Mouse (Mus musculus): ENCODE results near the gene Ptprn2. TPM values are rescaled to one million over a fixed set of nuclear protein-coding genes. Genes with fewer than 3 reads are reported as not detected.

Gene Ptprn2
- polyA plus RNA-seq, 1 experiment from 2014 or later: 10.4 TPM

- Histone ChIP-seq H3K27me3 (no peaks in the 10 kb centered on the region), H3K36me3 (no peaks in the 10 kb centered on the region), H3K4me3 (no peak overlapping the region), H3K9me3 (no peaks in the 10 kb centered on the region), H3K4me2 (replicated peaks) (no peak overlapping the region), H3K27ac (replicated peaks) (no peak overlapping the region), H3K4me1 (no peaks in the 10 kb centered on the region), H3K9ac (replicated peaks) (no peak overlapping the region)
- WGBS: 56% methylated on average over 9 of the region's 9 CpGs
- ATAC-seq (replicated peaks): peak; percentile 57
These were observed 140.1 kb downstream of the Ptprn2 start for GRCm38 (mm10) chr12:116625391-116626281.

- no peaks in the 10 kb centered on the region for H3K9me3 ChIP-seq
- H3K4me1 ChIP-seq: no peaks in the 10 kb centered on the region
- 82% methylated on average over 3 of the region's 3 CpGs for WGBS
- H3K36me3 ChIP-seq: no peaks in the 10 kb centered on the region
- H3K27ac ChIP-seq (replicated peaks): no peak overlapping the region
- no peak for ATAC-seq (replicated peaks)
- no peak overlapping the region for H3K4me2 ChIP-seq (replicated peaks)
- H3K27me3 ChIP-seq: no peaks in the 10 kb centered on the region
- H3K9ac ChIP-seq (replicated peaks): no peak overlapping the region
- H3K4me3 ChIP-seq: no peak overlapping the region
These were observed 143.5 kb downstream of the Ptprn2 start for GRCm38 (mm10) chr12:116628992-116629391.

GRCm38 (mm10) chr12:116637498-116637897 lies 152.0 kb downstream of the Ptprn2 start:
- H3K27ac ChIP-seq (replicated peaks): no peak overlapping the region
- no peaks in the 10 kb centered on the region for H3K9me3 ChIP-seq
- no peaks in the 10 kb centered on the region for H3K27me3 ChIP-seq
- H3K4me1 ChIP-seq: peaks cover 15% of the 10 kb centered on the region
- no peak for ATAC-seq (replicated peaks)
- H3K9ac ChIP-seq (replicated peaks): no peak overlapping the region
- H3K4me2 ChIP-seq (replicated peaks): no peak overlapping the region
- 19% methylated on average over 2 of the region's 2 CpGs for WGBS
- no peaks in the 10 kb centered on the region for H3K36me3 ChIP-seq
- no peak overlapping the region for H3K4me3 ChIP-seq

- 21% methylated on average over 4 of the region's 4 CpGs for WGBS
These were observed 155.4 kb downstream of the Ptprn2 start for GRCm38 (mm10) chr12:116640871-116641270.

DNA sequence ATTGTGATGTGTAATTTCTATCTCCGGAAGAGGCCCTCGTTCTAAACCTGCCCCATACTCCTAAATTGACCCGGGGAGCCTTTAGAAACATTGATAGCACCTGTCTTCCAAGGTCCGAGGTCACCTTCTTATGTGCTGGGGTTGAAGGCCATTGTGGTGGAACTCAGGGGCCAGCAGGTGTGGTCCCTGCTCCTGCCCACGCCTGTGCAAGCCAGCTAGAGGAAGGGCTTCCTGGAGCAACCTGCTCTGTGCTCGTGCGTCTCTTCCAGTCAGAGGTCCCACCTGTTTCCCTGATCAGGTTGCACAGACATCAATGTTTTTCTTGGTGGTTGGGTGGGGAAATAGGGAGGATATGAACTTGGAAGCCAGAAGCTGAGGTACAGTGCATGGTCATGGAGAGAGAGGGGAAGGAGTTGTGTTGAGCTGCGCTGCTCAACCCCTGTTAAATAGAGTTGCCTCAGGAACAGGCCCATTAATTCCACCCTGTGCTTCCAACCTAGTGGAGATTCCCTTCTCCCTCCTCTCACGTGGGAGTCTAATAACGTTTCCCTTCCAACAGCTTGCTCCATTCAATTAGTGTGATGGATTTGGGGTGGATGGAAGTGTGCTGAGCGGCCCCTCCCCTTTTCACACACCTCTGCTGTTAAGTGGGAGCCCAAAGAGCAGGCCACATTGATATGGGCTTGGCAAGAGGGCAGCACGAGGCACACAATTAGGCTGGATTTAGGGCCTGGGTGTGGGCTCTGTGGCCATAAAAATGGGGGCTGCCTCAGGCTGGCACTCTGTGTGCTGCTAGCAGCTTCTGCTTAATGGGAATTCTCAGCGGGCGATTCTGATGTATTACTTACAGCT lies 156.0 kb downstream of the Ptprn2 start:
- H3K9me3 ChIP-seq: no peaks in the 10 kb centered on the region
- H3K9ac ChIP-seq (replicated peaks): no peak overlapping the region
- no peaks in the 10 kb centered on the region for H3K27me3 ChIP-seq
- no peak overlapping the region for H3K4me3 ChIP-seq
- peak; percentile 83 for ATAC-seq (replicated peaks)
- no peak overlapping the region for H3K4me2 ChIP-seq (replicated peaks)
- peaks cover 16% of the 10 kb centered on the region for H3K4me1 ChIP-seq
- 33% methylated on average over 14 of the region's 14 CpGs for WGBS
- H3K36me3 ChIP-seq: no peaks in the 10 kb centered on the region
- H3K27ac ChIP-seq (replicated peaks): peak overlapping the region; percentile 14; the same call in 1 of the 2 replicates

More at GRCm38 (mm10) chr12:116640871-116641270, 155.4 kb downstream of the Ptprn2 start:
- Histone ChIP-seq H3K4me3 (no peak overlapping the region), H3K9me3 (no peaks in the 10 kb centered on the region), H3K27ac (replicated peaks) (no peak overlapping the region), H3K4me1 (peaks cover 16% of the 10 kb centered on the region), H3K27me3 (no peaks in the 10 kb centered on the region), H3K4me2 (replicated peaks) (no peak overlapping the region), H3K36me3 (no peaks in the 10 kb centered on the region), H3K9ac (replicated peaks) (no peak overlapping the region)
- no peak for ATAC-seq (replicated peaks)

- ATAC-seq (replicated peaks): 0 out of 2 replicates have a peak, but pooled peaks have one; percentile 6
- WGBS: 45% methylated on average over 4 of the region's 4 CpGs
- Histone ChIP-seq H3K27ac (replicated peaks) (peak overlapping the region; percentile 14; the same call in 1 of the 2 replicates), H3K4me2 (replicated peaks) (no peak overlapping the region), H3K9me3 (no peaks in the 10 kb centered on the region), H3K4me1 (peaks cover 16% of the 10 kb centered on the region), H3K4me3 (no peak overlapping the region), H3K9ac (replicated peaks) (no peak overlapping the region), H3K27me3 (no peaks in the 10 kb centered on the region), H3K36me3 (no peaks in the 10 kb centered on the region)
These were observed 156.7 kb downstream of the Ptprn2 start for GRCm38 (mm10) chr12:116642191-116642549.

- Histone ChIP-seq H3K9me3 (no peaks in the 10 kb centered on the region), H3K4me2 (replicated peaks) (no peak overlapping the region), H3K4me1 (peaks cover 11% of the 10 kb centered on the region), H3K36me3 (no peaks in the 10 kb centered on the region), H3K27ac (replicated peaks) (no peak overlapping the region), H3K4me3 (no peak overlapping the region), H3K27me3 (no peaks in the 10 kb centered on the region), H3K9ac (replicated peaks) (no peak overlapping the region)
- no peak for ATAC-seq (replicated peaks)
These were observed 161.3 kb downstream of the Ptprn2 start for GRCm38 (mm10) chr12:116646771-116647170.

DNA sequence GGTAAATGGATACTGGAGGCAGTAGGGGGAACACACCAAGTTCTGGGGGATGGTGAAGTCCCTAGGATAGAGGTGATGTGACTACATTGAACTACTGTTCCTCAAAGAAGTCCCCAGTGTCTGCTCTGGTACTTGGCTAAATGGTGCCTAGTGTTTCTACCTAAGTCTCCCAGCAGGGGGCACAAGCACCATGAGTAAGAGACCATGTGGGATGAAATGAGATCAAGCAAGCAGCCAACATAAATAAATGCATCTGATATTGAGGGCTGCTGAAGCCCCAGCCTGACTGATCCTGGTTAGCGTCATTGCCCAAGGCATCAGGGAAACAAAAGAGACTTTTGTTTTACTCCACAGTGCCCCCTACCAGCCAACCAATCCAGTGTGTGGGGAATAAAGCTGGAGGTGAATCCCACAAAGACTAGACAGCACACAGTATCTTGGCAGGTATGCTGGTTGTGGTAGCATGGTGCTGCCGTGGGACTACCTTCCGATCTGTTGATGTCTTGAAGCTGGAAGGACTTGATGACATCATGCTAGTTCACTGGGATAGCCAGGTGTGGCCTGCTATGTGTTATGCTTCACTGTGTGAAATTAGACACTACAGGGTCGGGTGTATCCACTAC lies 163.2 kb downstream of the Ptprn2 start:
- WGBS: 70% methylated on average over 4 of the region's 4 CpGs
- Histone ChIP-seq H3K36me3 (no peaks in the 10 kb centered on the region), H3K4me2 (replicated peaks) (no peak overlapping the region), H3K27me3 (no peaks in the 10 kb centered on the region), H3K9me3 (no peaks in the 10 kb centered on the region), H3K9ac (replicated peaks) (no peak overlapping the region), H3K4me3 (no peak overlapping the region), H3K27ac (replicated peaks) (peak overlapping the region; percentile 24), H3K4me1 (0 out of 2 replicates have a peak, but pooled peaks cover 3% of the 10 kb centered on the region)
- peak; percentile 77 for ATAC-seq (replicated peaks)

GRCm38 (mm10) chr12:116653684-116654083 lies 168.2 kb downstream of the Ptprn2 start:
- WGBS: 83% methylated on average over 1 of the region's 1 CpGs
- ATAC-seq (replicated peaks): no peak

DNA sequence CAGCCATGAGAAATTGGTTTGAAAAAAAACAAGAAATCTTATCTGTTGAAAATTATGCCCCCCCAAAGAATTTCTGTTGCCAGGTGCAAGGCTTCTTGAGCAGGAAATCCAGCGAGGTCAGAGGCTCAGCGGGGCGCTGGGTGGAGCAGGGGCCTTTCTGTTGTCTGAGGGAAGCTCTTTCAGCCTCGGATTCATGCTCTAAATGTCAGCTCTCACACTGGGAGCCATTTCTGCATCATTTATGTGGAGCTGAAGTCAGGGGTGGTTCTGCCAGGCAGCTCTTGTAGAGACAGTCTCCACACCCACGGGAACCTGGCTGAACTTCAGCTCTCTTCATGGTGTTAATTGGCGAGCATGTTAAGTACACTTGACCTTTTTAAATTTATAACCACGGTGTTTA lies 174.6 kb downstream of the Ptprn2 start:
- WGBS: 12% methylated on average over 7 of the region's 7 CpGs
- Histone ChIP-seq H3K27ac (replicated peaks) (no peak overlapping the region), H3K4me1 (peaks cover 9% of the 10 kb centered on the region), H3K4me2 (replicated peaks) (no peak overlapping the region), H3K9me3 (no peaks in the 10 kb centered on the region), H3K36me3 (no peaks in the 10 kb centered on the region), H3K4me3 (no peak overlapping the region), H3K9ac (replicated peaks) (no peak overlapping the region), H3K27me3 (no peaks in the 10 kb centered on the region)
- ATAC-seq (replicated peaks): no peak

More at GRCm38 (mm10) chr12:116653684-116654083, 168.2 kb downstream of the Ptprn2 start:
- Histone ChIP-seq H3K9me3 (no peaks in the 10 kb centered on the region), H3K4me3 (no peak overlapping the region), H3K9ac (replicated peaks) (no peak overlapping the region), H3K27ac (replicated peaks) (no peak overlapping the region), H3K4me1 (0 out of 2 replicates have a peak, but pooled peaks cover 3% of the 10 kb centered on the region), H3K36me3 (no peaks in the 10 kb centered on the region), H3K27me3 (no peaks in the 10 kb centered on the region), H3K4me2 (replicated peaks) (no peak overlapping the region)

DNA sequence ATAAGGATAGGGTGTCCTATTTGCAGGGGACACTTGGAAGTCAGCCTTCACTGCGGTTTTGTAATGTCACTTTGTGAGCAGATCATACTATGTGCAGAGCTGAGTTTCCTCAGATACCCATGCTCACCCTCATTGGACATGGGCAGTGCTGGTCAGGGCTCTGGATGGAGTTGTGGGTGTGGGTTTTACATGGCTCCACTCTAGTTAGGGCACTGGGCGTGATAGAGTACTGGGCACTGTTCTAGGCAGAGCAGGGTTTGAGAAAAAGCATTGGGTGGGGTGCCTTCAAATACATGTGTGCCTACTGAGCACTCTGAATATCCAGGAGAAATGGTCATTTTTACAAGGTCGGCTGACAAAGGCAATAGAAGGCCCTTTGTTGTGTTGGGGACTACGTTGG lies 175.5 kb downstream of the Ptprn2 start:
- no peak overlapping the region for H3K4me2 ChIP-seq (replicated peaks)
- H3K4me1 ChIP-seq: peaks cover 9% of the 10 kb centered on the region
- H3K9ac ChIP-seq (replicated peaks): no peak overlapping the region
- no peak overlapping the region for H3K4me3 ChIP-seq
- no peaks in the 10 kb centered on the region for H3K36me3 ChIP-seq
- ATAC-seq (replicated peaks): no peak
- no peaks in the 10 kb centered on the region for H3K9me3 ChIP-seq
- no peaks in the 10 kb centered on the region for H3K27me3 ChIP-seq
- no peak overlapping the region for H3K27ac ChIP-seq (replicated peaks)
- WGBS: 79% methylated on average over 4 of the region's 4 CpGs

GRCm38 (mm10) chr12:116677701-116678100 lies 192.2 kb downstream of the Ptprn2 start:
- Histone ChIP-seq H3K36me3 (no peaks in the 10 kb centered on the region), H3K4me1 (peaks cover 13% of the 10 kb centered on the region; the same call in 1 of the 2 replicates), H3K4me3 (no peak overlapping the region), H3K9ac (replicated peaks) (no peak overlapping the region), H3K27me3 (no peaks in the 10 kb centered on the region), H3K4me2 (replicated peaks) (no peak overlapping the region), H3K27ac (replicated peaks) (peak overlapping the region; percentile 80), H3K9me3 (no peaks in the 10 kb centered on the region)
- peak; percentile 99 for ATAC-seq (replicated peaks)
- WGBS: 9% methylated on average over 3 of the region's 3 CpGs
